Mouse (Mus musculus): ENCODE results near the gene Kat6b.
"Not testable (repeated sequence)": the region's sequence is repeated elsewhere in the genome, so short reads cannot be mapped to it uniquely, and the experiment has no call there.

The Kat6b gene

DNA sequence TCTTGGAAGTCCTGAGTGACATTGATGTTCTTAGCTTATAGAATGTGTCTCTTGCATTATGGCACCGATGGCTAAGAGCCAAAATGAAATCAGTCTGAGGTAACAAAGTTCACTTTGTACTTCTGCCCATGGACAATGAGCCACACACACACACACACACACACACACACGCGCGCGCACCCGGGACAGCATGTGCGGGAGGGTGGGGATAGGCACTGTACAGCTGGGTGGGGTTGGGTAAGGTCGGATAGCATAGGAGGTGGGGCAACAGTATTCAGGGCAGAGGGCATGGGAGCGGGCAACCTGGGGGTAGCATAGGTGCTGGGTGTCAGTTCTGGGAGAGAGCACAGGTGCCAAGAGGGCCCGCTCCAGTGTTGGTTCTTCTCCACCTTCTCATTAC lies 3.5 kb downstream of the Kat6b start:
- no peak for DNase-seq (ENCODE audit: low spot score)

DNA sequence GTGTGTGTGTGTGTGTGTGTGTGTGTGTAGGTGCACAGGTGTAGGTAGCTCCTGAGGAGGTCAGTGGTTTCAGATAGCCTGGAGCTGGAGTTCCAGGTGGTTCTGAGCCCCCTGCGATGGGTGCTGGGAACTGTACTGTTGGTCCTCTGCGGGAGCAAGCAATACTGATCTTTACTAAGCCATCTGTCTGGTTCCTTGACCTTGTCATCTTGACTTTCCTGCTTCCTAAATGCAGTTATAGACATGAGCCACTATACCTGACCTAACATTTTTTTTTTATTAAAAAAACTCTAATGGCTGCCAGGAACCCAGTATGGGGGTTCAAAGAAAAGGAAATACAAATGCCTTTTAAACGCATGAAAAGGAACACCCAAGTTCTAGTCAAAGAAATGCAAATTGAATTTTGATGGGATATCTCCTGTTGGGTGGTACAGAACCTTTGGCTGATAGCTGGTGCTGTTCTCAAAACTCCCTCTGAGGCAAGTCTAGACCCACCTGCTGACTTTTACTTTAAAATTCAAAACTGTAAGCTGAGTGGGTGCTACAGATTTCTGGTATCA lies 4.8 kb downstream of the Kat6b start:
- DNase-seq (ENCODE audit: low spot score): no peak

DNA sequence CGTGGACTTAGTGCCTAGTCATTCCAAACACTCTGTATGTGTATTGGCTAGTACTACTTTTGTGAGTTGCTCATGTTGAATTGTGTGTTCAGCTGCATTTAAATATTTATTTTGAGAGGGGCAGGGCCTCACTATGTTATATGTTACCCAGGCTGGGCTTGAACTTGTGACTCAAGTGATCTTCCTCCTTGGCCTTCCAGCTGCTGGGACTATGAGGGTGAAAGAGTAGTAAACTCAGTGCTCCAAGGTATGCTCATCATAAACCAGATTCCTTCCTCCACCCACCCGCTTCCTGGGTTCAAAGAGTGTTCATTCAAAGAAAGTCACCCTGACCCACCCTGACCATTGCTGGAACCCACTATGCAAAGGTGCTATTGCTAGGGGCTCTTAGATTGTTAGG lies 5.9 kb downstream of the Kat6b start:
- not testable (repeated sequence) for DNase-seq (ENCODE audit: low spot score)

DNA sequence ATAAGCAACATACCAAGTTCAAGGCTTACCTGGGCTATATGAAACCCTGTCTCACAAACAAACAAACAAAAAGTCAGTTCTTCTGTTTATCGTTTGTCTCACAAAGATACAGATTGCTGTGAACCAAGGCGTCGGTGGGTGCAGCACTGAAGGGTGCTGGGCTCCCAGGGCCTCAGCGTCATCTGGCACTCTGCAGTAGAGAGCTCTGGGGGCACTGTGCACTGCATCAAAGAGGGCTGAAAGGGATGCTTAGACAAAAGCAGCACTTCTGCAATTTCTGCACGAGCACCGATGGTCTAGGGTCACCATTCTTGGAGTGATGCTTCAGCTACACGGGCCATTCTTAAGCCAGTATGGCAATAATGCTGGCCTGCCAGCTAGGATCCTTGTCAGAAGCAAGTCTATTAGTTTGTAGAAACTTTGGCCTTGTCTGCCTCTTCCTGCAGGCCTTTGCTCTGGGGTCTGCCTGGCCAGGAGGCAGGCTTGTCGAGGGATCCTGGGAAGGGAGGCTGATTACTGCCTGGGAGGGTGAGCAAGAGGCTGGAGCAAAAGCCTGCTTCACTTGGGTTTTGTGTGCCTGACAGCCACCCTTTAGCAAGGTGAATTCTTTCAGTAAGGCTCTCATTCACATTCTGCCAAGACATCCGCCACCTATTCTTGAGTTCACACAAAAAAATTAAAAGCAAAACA lies 7.3 kb downstream of the Kat6b start:
- DNase-seq (ENCODE audit: low spot score): not testable (repeated sequence)

DNA sequence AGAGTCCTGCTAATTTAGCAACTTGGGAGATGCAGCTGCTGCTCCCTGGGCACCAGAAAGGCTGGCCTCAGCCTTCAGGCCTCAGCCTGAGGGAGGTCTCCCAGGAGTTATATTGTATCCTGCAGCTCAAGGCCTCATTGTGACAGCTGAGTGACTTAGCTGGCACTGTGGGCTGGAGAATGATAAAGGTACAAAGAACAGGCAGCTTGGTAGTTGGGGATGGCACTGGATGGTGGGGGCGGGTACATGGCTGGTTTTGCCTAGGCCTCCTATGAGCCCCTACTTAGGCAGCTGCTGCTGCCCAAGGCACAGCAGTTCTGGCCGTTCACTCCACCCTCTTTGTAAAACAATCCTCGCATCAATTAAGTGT lies 7.9 kb downstream of the Kat6b start:
- no peak for DNase-seq (ENCODE audit: low spot score)

DNA sequence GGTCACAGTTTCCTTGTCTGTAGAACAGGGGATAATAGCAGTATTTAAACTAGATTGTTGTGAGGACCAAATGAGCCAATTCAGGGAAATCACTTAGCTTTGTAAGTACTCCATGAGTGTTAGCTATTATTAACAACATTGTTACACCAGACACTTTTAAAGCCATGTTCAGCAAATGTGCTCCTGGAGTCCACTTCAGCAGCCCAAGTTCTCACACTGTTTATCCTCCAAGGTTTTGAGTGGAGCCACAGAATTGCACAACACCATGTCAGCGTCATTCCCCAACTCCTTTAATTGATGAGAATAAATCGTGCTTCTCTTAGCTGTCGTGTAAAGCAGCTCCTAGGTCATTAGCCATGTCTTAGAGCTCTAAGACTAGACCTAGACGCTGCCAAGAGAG lies 8.9 kb downstream of the Kat6b start:
- no peak for DNase-seq (ENCODE audit: low spot score)

DNA sequence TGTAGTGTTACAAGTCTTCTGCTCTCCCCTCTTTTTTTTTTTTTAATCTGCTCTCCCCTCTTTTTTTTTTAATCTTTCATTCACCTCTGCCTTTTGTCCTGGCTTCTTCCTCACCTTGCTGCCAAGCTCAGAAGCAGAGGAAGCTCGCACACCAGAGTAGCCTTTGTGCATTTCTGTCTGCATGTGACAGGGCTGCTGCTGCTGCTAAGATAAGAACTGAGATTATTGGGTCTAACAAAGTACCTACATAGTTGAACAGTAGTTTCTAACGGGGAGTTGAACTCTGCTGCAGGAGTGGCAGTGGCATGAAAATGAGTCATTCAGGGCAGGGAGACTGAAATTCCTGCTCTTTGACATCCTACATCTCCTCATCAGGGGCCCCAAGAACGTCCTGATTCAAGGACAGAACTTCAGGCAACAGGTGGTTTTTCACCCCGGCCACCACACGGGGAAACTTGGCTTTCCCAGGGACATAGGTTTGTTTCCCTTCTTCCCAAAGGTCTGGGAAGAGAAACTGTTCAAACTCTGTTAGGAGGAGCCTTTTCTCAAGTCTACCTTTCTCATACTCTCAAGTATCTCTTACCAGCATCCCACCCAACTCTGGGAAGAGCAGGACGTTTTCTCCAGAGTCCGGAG lies 17.2 kb downstream of the Kat6b start:
- DNase-seq (ENCODE audit: low spot score): no peak

DNA sequence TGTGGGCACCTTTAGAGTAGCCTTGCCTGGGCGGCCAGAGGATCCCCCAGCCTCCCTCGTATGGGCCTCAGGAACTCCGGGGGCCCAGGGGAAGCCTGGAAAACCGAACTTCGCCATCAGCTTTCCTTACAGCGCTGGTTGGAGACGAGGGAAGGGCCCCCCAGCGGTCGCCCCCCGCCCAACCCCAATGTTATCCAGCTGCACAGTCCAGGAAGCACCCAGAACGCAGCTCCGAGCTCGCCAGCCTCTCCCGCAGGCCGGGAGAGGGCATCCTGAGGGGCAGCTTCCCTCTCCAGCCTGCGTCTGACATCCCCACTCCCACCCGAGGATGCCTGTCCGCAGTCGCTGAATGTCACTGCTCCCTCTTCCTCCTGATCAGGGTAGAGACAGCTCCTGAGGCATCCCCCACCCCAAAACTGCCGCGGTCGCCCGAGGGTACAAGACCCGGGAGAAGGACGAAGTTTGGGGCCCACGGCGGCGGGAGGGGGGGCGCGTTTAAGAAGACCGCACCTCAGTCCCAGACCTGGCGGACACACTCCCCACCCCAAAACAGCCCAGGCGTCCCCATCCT lies 17.9 kb downstream of the Kat6b start:
- no peak for DNase-seq (ENCODE audit: low spot score)

DNA sequence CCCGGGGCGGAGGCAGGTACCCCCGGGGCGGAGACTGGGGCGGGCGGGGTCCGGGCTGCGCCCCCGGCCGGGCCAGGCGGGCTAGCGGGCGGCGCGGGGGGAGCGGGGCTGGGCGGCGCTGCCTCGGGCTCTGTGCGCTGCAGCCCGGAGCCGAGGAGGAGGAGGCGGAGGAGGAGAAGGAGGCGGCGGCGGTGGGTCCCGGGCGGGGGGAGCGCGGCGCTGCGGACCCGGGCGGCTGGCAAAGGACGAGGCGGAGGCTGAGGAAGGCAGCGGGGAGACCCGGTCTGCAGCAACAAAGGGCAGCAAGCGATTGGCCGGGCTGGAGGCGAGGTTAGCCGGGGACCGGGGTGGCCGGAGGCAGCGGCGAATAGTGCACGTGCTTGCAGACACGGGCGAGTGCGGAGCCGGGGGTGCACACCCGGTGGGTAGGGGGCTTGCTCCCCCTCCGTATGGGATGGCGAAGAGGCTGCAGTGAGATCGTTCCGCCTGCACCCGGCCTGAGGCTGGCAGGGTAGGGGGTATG lies 18.5 kb downstream of the Kat6b start:
- peak; percentile 60 for DNase-seq (ENCODE audit: low spot score)

DNA sequence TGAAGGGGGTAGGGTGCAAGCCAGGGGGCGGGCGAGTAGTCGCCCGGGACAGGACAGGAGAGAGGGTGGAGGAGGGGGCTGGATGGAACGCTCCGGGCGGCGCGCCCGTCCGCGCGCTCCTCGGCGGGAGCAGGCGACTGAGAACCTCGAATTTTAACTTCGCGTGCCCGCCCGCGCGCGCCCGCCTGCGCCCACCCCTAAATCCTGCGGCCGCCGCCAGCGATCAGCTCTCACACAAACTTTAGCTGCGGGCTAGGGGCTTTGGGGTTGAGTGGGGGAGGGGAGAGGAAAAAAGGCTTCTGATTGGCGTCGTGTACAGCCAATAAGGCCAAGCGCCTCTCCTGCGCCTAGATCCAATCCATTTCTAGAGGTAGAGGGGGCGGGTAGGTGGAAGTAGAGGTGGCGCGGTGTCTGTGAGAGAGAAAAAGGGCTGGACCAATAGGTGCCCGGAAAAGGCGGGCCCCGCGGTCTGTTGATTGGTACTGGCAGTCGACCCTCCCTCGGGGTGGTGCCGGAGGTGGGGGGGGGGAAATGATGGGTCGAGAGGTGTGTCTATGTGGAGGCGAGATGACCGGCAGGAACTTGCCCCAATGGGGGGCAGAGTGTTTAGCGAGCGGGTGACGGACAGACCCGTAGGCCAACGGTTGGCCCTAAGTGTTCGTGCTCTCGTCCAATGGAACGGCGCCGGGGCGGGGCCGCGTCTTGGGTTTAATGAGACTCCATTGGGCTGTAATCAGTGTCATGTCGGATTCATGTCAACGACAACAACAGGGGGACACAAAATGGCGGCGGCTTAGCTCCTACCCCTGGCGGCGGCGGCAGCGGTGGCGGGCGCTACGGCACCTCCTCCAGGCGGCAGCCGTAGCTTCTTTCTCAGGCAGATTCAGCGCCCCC lies 19.2 kb downstream of the Kat6b start:
- DNase-seq (ENCODE audit: low spot score): peak; percentile 100

DNA sequence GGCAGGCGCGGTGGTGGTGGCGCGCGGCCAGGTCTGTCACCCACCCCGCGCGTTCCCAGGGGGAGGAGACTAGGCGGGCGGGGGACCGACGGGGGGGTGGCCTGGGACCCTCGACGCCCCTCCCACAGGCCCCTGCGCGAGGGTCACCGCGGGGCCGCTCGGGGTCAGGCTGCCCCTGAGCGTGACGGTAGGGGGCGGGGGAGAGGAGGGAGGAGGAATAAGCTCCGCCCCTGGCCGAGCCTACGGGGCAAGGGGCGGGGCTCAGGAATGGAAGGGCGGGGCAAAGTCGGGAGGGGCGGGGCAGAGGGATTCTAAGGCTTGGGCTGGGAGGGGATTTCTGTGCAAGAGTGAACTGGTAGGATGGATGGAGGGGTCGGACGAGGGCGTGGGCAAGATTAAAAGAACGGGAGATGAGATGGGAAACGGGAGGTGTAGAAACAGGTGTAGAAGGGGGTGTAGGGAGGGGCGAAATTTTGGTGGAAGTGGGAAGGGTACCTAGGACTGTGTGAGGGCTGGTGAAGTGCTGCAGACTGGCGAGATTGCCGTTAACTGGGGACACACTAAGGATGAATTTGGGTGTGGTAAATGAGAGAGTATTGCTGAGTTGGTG lies 19.9 kb downstream of the Kat6b start:
- peak; percentile 85 for DNase-seq (ENCODE audit: low spot score)

DNA sequence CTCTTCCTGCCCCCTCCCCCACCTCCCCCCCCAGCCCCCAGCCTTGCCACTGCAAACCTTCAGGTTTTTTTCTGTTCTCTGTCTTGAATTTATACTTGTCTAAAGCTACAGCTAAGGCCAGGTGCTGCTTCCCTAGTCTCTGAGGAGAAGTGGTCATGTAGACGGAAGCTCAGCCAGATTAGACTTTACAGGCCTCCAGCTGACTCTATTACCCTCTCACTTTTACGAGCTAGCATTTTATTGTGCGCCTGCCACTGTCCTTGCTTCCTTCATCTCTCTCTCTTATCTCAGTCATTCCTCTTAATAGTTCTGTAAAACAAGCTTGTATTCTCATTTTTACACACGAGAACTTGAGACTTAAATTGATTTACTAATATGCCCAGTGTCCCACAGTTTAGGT lies 23.8 kb downstream of the Kat6b start:
- no peak for DNase-seq (ENCODE audit: low spot score)

DNA sequence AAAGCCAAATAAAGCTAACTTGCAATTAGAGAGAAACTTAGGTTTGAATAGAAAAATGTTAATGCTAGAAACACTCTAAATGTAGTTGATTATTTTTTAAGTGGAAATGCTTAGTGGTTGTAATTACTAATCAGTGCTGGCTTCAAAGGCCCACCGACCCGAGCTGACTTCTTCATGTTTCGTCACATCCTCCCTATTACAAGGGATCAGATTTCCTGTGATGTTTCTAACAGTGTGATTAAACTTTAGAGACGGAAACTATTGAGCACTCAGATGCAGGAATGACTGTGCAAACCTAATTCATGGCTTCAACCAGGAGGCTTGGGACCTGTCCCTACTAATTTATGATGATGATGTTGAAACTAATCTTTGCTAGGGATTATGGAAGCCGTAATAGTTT lies 25.8 kb downstream of the Kat6b start:
- peak; percentile 35 for DNase-seq (ENCODE audit: low spot score)

DNA sequence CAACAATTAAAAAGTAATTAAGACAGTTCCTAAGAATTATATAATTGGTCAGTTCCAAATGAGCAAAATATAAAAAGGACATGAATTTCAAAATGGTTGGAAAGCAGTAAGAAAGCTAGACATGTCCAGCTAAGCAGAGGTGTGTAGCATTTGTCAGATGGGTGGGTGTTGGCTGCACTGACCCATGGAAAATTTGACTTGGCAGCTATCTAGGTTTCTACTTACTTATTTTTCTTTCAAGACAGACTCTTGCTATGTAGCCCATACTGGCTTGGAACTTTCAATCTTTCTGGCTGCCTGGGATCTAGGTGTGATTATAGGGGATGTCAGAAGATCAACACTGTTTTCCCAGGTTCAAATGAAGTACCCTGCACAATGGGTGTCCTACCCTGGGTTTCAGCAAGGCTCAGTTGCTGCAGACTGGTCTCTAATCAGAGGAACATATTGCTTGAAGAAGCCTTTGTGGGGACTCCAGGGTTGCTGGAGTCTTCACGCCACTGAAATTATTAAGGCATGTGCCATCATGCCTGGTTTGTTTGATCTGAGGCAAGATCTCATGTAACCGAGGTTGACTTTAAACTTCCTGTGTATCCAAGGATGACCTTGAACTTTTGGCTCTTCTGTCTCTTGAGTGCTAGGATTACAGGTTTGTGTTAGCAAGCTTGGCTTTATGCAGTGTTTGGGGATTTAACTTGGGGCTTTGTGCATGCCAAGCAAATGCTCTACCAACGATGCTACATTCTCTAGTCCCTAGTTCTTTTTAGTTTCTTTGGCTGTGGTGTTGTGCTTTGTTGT lies 28.1 kb downstream of the Kat6b start:
- no peak for DNase-seq (ENCODE audit: low spot score)

DNA sequence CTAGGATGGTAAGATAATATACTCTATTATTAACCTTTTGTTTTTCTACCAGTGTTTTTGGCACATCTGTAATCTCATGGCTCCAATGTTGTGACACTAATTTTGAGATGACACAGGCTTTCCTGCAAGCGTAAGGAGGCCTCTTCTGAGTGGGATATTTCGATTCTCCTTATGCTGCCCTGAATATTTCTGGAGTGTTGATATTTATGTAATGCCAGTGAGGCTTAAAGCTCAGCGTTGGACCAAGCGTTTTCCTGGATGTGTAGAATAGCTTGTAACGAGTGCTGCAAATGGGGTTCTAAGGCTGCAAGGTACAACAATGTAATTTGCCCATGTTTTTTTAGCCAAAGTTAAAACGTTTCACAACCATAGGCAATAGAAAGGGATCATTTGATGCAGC lies 30.2 kb downstream of the Kat6b start:
- no peak for DNase-seq (ENCODE audit: low spot score)

DNA sequence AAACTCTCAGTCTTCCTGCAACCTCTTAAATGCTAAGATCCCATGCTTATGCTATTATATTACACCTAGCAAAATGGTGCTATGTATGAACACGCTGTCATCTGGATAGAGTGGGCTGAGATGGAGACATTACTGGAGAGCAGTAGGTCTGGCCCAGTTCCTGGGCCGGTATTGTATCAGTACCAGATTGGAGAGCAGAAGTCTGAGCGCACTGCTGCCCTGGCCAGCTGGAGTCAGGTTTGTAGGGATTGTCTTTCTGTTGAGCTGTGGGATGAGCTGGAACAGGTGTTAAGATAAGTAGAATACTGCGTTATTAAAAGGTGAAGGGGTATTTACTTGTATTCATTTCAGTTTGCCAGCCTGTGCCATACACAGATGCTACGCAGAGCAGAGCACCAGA lies 34.3 kb downstream of the Kat6b start:
- no peak for DNase-seq (ENCODE audit: low spot score)

DNA sequence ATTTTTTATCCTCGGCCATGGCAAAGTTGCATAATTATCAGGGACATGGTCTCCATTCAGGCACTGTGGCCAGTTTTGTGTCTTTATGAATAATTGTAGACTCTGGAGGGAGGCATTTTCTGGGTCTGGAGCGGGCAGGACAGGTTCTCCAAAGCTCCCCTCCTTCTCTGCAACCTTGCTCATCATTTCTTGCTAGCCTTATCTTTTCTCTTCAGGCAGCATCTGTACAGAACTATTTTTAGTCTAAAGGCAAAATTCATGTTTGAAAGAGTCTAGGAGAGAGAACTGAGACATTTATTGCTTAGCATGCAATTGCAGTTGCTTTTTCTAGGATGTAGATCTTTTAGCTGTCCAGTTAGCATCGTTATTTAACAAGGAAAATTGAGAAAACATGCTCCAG lies 38.1 kb downstream of the Kat6b start:
- DNase-seq (ENCODE audit: low spot score): no peak

DNA sequence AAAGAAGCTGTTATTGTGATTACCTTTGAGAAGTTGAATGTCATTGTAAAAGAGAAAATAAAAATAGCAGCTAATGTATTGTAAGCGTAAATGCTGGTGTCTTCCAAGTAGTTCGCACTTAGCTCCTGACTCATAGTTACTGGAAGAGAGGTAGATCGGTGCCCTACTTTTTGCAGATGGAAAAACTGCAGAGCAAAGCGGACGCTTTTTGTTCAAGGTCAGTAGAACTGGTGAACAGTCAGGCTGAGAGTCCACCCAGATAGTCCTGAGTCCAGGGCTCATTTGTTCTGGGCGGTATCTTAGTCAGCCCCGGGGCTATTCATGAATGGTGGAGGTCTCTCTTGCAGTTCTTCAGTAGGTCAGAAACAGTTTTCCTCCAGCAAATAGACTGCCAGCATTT lies 39.3 kb downstream of the Kat6b start:
- no peak for DNase-seq (ENCODE audit: low spot score)

DNA sequence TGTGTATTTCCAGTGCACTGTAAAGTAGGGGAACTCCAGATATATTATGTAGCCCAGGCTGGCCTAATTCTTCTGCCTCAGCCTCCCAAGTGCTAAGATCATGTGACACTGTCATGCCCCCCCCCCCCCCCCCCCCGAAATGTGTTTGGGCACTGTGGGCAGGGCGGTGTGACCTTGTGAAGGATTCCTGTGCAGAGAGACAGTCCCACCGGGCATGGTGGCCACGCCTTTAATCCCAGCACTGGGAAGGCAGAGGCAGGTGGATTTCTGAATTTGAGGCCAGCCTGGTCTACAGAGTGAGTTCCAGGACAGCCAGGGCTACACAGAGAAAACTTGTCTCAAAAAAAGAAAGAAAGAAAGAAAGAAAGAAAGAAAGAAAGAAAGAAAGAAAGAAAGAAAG lies 40.3 kb downstream of the Kat6b start:
- not testable (repeated sequence) for DNase-seq (ENCODE audit: low spot score)

DNA sequence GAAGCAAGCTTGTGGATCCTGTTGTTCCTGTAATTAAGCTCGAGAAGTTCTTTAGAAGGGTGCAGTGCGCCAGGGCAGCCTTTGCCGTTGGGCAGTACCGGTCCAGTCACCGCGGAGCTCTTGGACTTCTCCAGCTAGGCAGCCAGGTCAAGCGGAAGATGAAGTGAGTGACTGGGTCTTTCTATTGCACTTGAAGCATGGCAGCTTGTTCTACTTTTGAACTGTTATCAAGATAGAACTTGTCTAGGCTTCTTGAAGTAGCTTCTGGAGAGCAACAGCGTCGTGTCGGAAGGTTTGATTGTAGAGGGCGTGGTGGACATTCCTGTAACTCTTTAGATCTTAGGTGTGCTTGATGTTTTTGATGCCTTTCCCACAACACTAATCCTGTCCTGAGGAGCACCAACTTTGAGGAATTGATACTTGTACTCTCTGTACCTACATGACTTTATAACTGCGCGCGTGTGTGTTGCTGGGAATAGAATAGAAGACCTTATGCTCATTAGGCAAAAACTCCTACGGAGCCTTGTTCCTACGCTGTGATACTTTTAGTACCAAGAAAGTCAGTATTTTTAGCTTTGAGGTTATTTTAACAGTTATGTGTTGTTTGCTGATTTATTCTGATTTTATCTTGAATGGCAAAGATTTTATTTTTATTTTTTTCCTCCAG lies 41.2 kb downstream of the Kat6b start:
- no peak for DNase-seq (ENCODE audit: low spot score)

Measured in T-cell, adult 2 months (primary cell).